Mouse (Mus musculus) liver, embryonic 16.5 days (tissue): ENCODE measurements at regions not wholly inside any gene's neighbourhood (a gene's known extent, or its start where the extent isn't known, plus 50 kb on each side); places are given as distances from the start of the nearest gene placed in this dataset.

Experiments
- ATAC-seq: fragments of 200-750 bp; cut with Nextera tagmentation; 2 replicates; pipeline ENCODE4 v1.8.0; 2017; ENCODE audit warnings: low read depth, mild to moderate bottlenecking, moderate number of reproducible peaks, moderate library complexity
- H3K27ac ChIP-seq: fragments of 300-500 bp; sonication (generic); 2 replicates; pipeline ENCODE4 v1.5.1; 2014; ENCODE audit warnings: mild to moderate bottlenecking, low read length
- H3K27me3 ChIP-seq: fragments of 300-500 bp; sonication (generic); 2 replicates; pipeline ENCODE4 v1.6.1; 2014; ENCODE audit warnings: low read depth, low read length, mixed read lengths; ENCODE audit not compliant: control insufficient read depth, insufficient read depth
- H3K36me3 ChIP-seq: fragments of 300-500 bp; sonication (generic); 2 replicates; pipeline ENCODE4 v1.6.1; 2014; ENCODE audit warnings: mild to moderate bottlenecking; ENCODE audit not compliant: control insufficient read depth, insufficient read depth
- H3K4me1 ChIP-seq: fragments of 300-500 bp; sonication (generic); 2 replicates; pipeline ENCODE4 v1.6.1; 2014; ENCODE audit warnings: low read depth, low read length, mixed read lengths; ENCODE audit not compliant: control insufficient read depth
- H3K4me2 ChIP-seq: fragments of 300-500 bp; sonication (generic); 2 replicates; pipeline ENCODE4 v1.6.1; 2014; ENCODE audit warnings: low read depth, low read length, mixed read lengths
- H3K4me3 ChIP-seq: fragments of 300-500 bp; sonication (generic); 2 replicates; pipeline ENCODE4 v1.5.1; 2014; ENCODE audit warnings: low read depth, mild to moderate bottlenecking, low read length
- H3K9ac ChIP-seq: fragments of 300-500 bp; sonication (generic); 2 replicates; pipeline ENCODE4 v1.6.1; 2014; ENCODE audit warnings: low read depth, low read length
- H3K9me3 ChIP-seq: fragments of 300-500 bp; sonication (generic); replicated peaks from 2 replicates; pipeline ENCODE4 v1.6.1; 2016; ENCODE audit warnings: low read length; ENCODE audit not compliant: control insufficient read depth
- WGBS: fragments of 180-500 bp; shearing (Covaris S2); extraction: QIAGEN DNeasy Blood & Tissue Kit; methylation state at CpG from one replicate; pipeline ENCODE4 v1.1.7; 2014; ENCODE audit not compliant: insufficient replicate concordance; 5-methylcytosine and 5-hydroxymethylcytosine counted together

GRCm38 (mm10) chr8:25463532-25463931, 639.4 kb upstream of the Adam5 start:
- H3K9ac ChIP-seq = no peak overlapping the region
- no peak overlapping the region for H3K27ac ChIP-seq
- no peaks in the 10 kb centered on the region for H3K9me3 ChIP-seq
- no peaks in the 10 kb centered on the region for H3K27me3 ChIP-seq
- no peak for ATAC-seq
- H3K4me3 ChIP-seq = no peak overlapping the region
- WGBS = 55% methylated on average over 9 of the region's 9 CpGs
- H3K4me2 ChIP-seq = no peak overlapping the region
- no peaks in the 10 kb centered on the region for H3K36me3 ChIP-seq
- H3K4me1 ChIP-seq = no peaks in the 10 kb centered on the region

- Histone ChIP-seq H3K27me3 (no peaks in the 10 kb centered on the region), H3K36me3 (no peaks in the 10 kb centered on the region), H3K4me3 (no peak overlapping the region), H3K4me1 (no peaks in the 10 kb centered on the region), H3K9ac (no peak overlapping the region), H3K27ac (no peak overlapping the region), H3K9me3 (no peaks in the 10 kb centered on the region), H3K4me2 (no peak overlapping the region)
- no peak for ATAC-seq
- 46% methylated on average over 4 of the region's 4 CpGs for WGBS
Measured at GRCm38 (mm10) chr8:25462492-25462891, 638.3 kb upstream of the Adam5 start.

GRCm38 (mm10) chr8:25455644-25456043, 631.5 kb upstream of the Adam5 start:
- Histone ChIP-seq H3K4me1 (no peaks in the 10 kb centered on the region), H3K4me2 (no peak overlapping the region)
- 49% methylated on average over 6 of the region's 6 CpGs for WGBS

GRCm38 (mm10) chr8:25454972-25455371, 630.8 kb upstream of the Adam5 start:
- no peaks in the 10 kb centered on the region for H3K9me3 ChIP-seq
- no peak overlapping the region for H3K4me2 ChIP-seq
- H3K4me3 ChIP-seq = no peak overlapping the region
- no peak overlapping the region for H3K27ac ChIP-seq
- no peaks in the 10 kb centered on the region for H3K36me3 ChIP-seq
- no peak overlapping the region for H3K9ac ChIP-seq
- no peaks in the 10 kb centered on the region for H3K4me1 ChIP-seq
- ATAC-seq = no peak
- 72% methylated on average over 1 of the region's 1 CpGs for WGBS
- H3K27me3 ChIP-seq = no peaks in the 10 kb centered on the region

More at GRCm38 (mm10) chr8:25455644-25456043, 631.5 kb upstream of the Adam5 start:
- no peak overlapping the region for H3K27ac ChIP-seq
- H3K36me3 ChIP-seq = no peaks in the 10 kb centered on the region
- H3K9me3 ChIP-seq = no peaks in the 10 kb centered on the region
- ATAC-seq = no peak
- no peak overlapping the region for H3K9ac ChIP-seq
- no peak overlapping the region for H3K4me3 ChIP-seq
- H3K27me3 ChIP-seq = no peaks in the 10 kb centered on the region

- Histone ChIP-seq H3K9ac (no peak overlapping the region), H3K9me3 (no peaks in the 10 kb centered on the region), H3K4me2 (no peak overlapping the region), H3K27ac (no peak overlapping the region), H3K4me1 (no peaks in the 10 kb centered on the region), H3K4me3 (no peak overlapping the region), H3K36me3 (no peaks in the 10 kb centered on the region), H3K27me3 (no peaks in the 10 kb centered on the region)
- ATAC-seq = no peak
- WGBS = 72% methylated on average over 9 of the region's 9 CpGs
Measured at GRCm38 (mm10) chr8:25453826-25454225, 629.7 kb upstream of the Adam5 start.

GRCm38 (mm10) chr8:25450544-25450943, 626.4 kb upstream of the Adam5 start:
- no peaks in the 10 kb centered on the region for H3K36me3 ChIP-seq
- H3K4me3 ChIP-seq = no peak overlapping the region
- no peak overlapping the region for H3K9ac ChIP-seq
- no peaks in the 10 kb centered on the region for H3K27me3 ChIP-seq
- H3K27ac ChIP-seq = no peak overlapping the region
- no peaks in the 10 kb centered on the region for H3K9me3 ChIP-seq
- ATAC-seq = no peak
- no peak overlapping the region for H3K4me2 ChIP-seq
- H3K4me1 ChIP-seq = no peaks in the 10 kb centered on the region

GRCm38 (mm10) chr8:25449590-25449989, 625.4 kb upstream of the Adam5 start:
- Histone ChIP-seq H3K4me1 (no peaks in the 10 kb centered on the region; the same call in 1 of the 2 replicates), H3K4me2 (no peak overlapping the region), H3K27ac (no peak overlapping the region), H3K9ac (no peak overlapping the region), H3K27me3 (no peaks in the 10 kb centered on the region), H3K4me3 (no peak overlapping the region), H3K9me3 (no peaks in the 10 kb centered on the region), H3K36me3 (no peaks in the 10 kb centered on the region)
- 69% methylated on average over 4 of the region's 4 CpGs for WGBS
- ATAC-seq = no peak

GRCm38 (mm10) chr8:25447900-25448299, 623.7 kb upstream of the Adam5 start:
- no peaks in the 10 kb centered on the region; the same call in 1 of the 2 replicates for H3K4me1 ChIP-seq
- H3K4me3 ChIP-seq = no peak overlapping the region
- H3K4me2 ChIP-seq = no peak overlapping the region
- no peaks in the 10 kb centered on the region for H3K36me3 ChIP-seq
- H3K9ac ChIP-seq = no peak overlapping the region
- no peaks in the 10 kb centered on the region for H3K27me3 ChIP-seq
- no peak for ATAC-seq
- no peak overlapping the region for H3K27ac ChIP-seq
- H3K9me3 ChIP-seq = no peaks in the 10 kb centered on the region
- WGBS = 25% methylated on average over 4 of the region's 4 CpGs

GRCm38 (mm10) chr8:25445968-25446367, 621.8 kb upstream of the Adam5 start:
- ATAC-seq = no peak
- Histone ChIP-seq H3K9me3 (no peaks in the 10 kb centered on the region), H3K27ac (no peak overlapping the region), H3K36me3 (no peaks in the 10 kb centered on the region), H3K27me3 (no peaks in the 10 kb centered on the region), H3K4me2 (no peak overlapping the region), H3K4me1 (no peaks in the 10 kb centered on the region; the same call in 1 of the 2 replicates), H3K4me3 (no peak overlapping the region), H3K9ac (no peak overlapping the region)
- 22% methylated on average over 1 of the region's 1 CpGs for WGBS

- ATAC-seq = no peak
- no peak overlapping the region for H3K4me3 ChIP-seq
- H3K36me3 ChIP-seq = no peaks in the 10 kb centered on the region
- H3K27me3 ChIP-seq = no peaks in the 10 kb centered on the region
- no peak overlapping the region for H3K4me2 ChIP-seq
- H3K4me1 ChIP-seq = no peaks in the 10 kb centered on the region; the same call in 1 of the 2 replicates
- H3K27ac ChIP-seq = no peak overlapping the region
- H3K9ac ChIP-seq = no peak overlapping the region
- WGBS = 21% methylated on average over 5 of the region's 5 CpGs
- no peaks in the 10 kb centered on the region for H3K9me3 ChIP-seq
Measured at GRCm38 (mm10) chr8:25445054-25445453, 620.9 kb upstream of the Adam5 start.
